Mouse (Mus musculus) myocyte (in vitro differentiated cells): ENCODE results near the gene Erbb3.

Experiments used
- CEBPB ChIP-seq: IDR thresholded peaks from 2 replicates; pipeline ENCODE4 v1.6.1; 2011; ENCODE audit warnings: mild to moderate bottlenecking, moderate library complexity; ENCODE audit not compliant: poor library complexity, insufficient read depth, severe bottlenecking
- E2F4 ChIP-seq: IDR thresholded peaks from one replicate; pipeline ENCODE4 v1.6.1; 2011; ENCODE audit warnings: mild to moderate bottlenecking, control low read depth, moderate library complexity; ENCODE audit not compliant: insufficient read depth
- MAX ChIP-seq: IDR thresholded peaks from one replicate; pipeline ENCODE4 v1.6.1; 2011; ENCODE audit warnings: low read depth, mild to moderate bottlenecking, control low read depth
- MYOD1 ChIP-seq, 3 experiments: IDR thresholded peaks; one replicate each; pipeline ENCODE4 v1.6.1; 2011; ENCODE audit warnings: control low read depth in 2 of 3, low read depth in 2 of 3, mild to moderate bottlenecking in 2 of 3, moderate library complexity in 1 of 3; ENCODE audit not compliant: insufficient read length in 2 of 3, control insufficient read depth in 1 of 3
- POLR2A ChIP-seq: IDR thresholded peaks from one replicate; pipeline ENCODE4 v1.6.1; 2011; ENCODE audit warnings: low read depth, mild to moderate bottlenecking, control low read depth, moderate library complexity; ENCODE audit not compliant: insufficient read length
- TCF12 ChIP-seq: IDR thresholded peaks from one replicate; pipeline ENCODE4 v1.6.1; 2011; ENCODE audit warnings: mild to moderate bottlenecking, control low read depth; ENCODE audit not compliant: poor library complexity, insufficient read depth, severe bottlenecking
- USF1 ChIP-seq: IDR thresholded peaks from one replicate; pipeline ENCODE4 v1.6.1; 2011; ENCODE audit warnings: low read depth, mild to moderate bottlenecking, control low read depth, moderate library complexity

- TF ChIP-seq USF1 (no peak), POLR2A (peak; percentile 8), E2F4 (no peak), TCF12 (no peak), MYOD1 (IDR thresholded peaks at IDR 0.05; ENCODE audit: control insufficient read depth in 1 of 3, insufficient read length in 2 of 3, low read depth in 2 of 3) (peak in 1 of 3 experiments; percentile 61), CEBPB (no peak), MAX (no peak)
These were observed 64.5 kb downstream of the Erbb3 start for GRCm38 (mm10) chr10:128524732-128525662.
